Mouse (Mus musculus): Measurements from ENCODE around the gene Cald1.

DNA sequence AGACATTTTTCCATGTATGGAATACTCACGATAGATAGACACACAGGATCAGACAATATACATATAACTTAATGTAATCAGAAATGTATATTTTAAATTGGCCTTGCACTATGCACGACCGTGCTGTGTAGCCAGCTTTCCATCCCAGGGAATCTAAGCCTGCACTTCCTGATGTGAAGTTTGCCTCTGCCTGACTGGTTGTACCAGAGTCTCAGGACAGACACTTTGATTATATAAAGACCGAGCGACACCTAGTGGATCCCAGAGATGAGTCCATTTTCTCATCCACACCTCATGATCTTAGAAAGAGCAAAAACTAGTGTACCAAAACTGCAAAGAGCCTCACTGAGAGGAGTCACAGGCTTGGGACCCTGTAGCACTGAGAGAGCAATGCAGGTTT lies 156.1 kb downstream of the Cald1 start:
- TF ChIP-seq CTCF (IDR thresholded peaks at IDR 0.05; ENCODE audit: extremely low read depth, insufficient read depth, insufficient read length, insufficient replicate concordance) (no peak), POLR2A (IDR thresholded peaks at IDR 0.05; ENCODE audit: low read depth, low read length) (no peak)
